Mouse (Mus musculus) stomach, postnatal 0 days (tissue): ENCODE data around the gene Rabep1.

Experiments
- CTCF ChIP-seq: IDR thresholded peaks from 2 replicates; pipeline ENCODE4 v1.5.1; 2016; ENCODE audit warnings: antibody characterized with exemption, low read depth, mild to moderate bottlenecking, moderate library complexity
- EP300 ChIP-seq: optimal IDR thresholded peaks from 2 replicates; pipeline ENCODE3; 2016; ENCODE audit warnings: antibody characterized with exemption

DNA sequence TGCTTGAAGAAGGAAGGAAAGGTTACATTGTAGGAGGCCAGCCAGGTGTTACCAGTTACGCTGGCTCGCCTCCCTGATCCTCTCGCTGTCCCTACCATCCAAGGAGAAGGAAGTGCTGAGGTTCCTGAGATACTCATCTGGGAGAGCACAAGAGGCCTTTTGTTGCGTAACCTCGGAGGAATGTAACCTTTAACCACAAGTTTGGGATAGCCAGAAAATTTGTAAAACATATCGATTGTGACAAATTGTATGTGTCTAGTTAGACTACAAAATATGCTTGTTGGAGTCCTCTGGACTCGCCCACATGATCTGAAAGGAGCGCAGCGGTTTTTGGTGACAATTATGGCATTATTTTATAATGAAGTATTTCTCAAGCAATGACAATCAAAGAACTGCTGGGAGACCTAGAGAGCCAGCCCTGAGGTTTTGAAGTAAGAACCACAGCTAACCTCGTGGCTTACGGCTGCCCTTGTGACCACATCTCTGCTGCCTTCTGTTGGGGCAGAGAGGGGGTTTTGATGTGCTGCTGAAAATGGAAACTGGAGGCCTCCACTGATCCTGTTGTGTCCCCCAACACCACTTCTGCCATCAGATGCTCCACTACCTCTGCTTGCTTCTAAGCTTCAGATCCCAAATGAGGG, 15.5 kb upstream of the Rabep1 start:
- TF ChIP-seq CTCF = no peak
- TF ChIP-seq EP300 = no peak
